Mouse (Mus musculus) kidney, adult 2 months (tissue): ENCODE measurements around the gene Ggt1. TPM values are rescaled to one million over a fixed set of nuclear protein-coding genes. Genes with fewer than 3 reads are reported as not detected.

Experiments used
- DNase-seq: peaks from one replicate; pipeline ENCODE4 v3.0.0; 2021
- H3K27ac ChIP-seq: fragments of 200-500 bp; 2 replicates; pipeline ENCODE4 v1.5.1; 2012; ENCODE audit warnings: low read depth, low read length, control low read depth, inconsistent platforms; ENCODE audit not compliant: insufficient read depth
- H3K27me3 ChIP-seq: fragments of 200-500 bp; replicated peaks from 2 replicates; pipeline ENCODE4 v1.6.1; 2012; ENCODE audit warnings: mild to moderate bottlenecking, moderate library complexity, low read length, inconsistent platforms; ENCODE audit not compliant: control insufficient read depth, insufficient read depth
- H3K36me3 ChIP-seq: fragments of 200-500 bp; 2 replicates; pipeline ENCODE4 v1.6.1; 2012; ENCODE audit warnings: mild to moderate bottlenecking, moderate library complexity, low read length, inconsistent platforms; ENCODE audit not compliant: control insufficient read depth, insufficient read depth
- H3K4me1 ChIP-seq: fragments of 200-500 bp; 2 replicates; pipeline ENCODE4 v1.6.1; 2011; ENCODE audit warnings: low read length; ENCODE audit not compliant: control insufficient read depth, insufficient read depth
- H3K4me3 ChIP-seq: fragments of 200-500 bp; 2 replicates; pipeline ENCODE4 v1.5.1; 2011; ENCODE audit warnings: mild to moderate bottlenecking, low read depth, low read length, control low read depth; ENCODE audit not compliant: insufficient read depth
- CTCF ChIP-seq: fragments of 200-500 bp; conservative IDR thresholded peaks from 2 replicates; pipeline ENCODE4 v1.5.1; 2011; ENCODE audit warnings: low read depth, mild to moderate bottlenecking, control low read depth, low read length, moderate library complexity, mixed read lengths; ENCODE audit not compliant: insufficient read depth, insufficient read length
- POLR2A ChIP-seq: fragments of 200-500 bp; IDR thresholded peaks from one replicate; pipeline ENCODE4 v1.6.1; 2011; ENCODE audit warnings: low read depth, low read length, control low read depth
- WGBS: fragments of 180-500 bp; shearing (Covaris S2); methylation state at CpG from one replicate; pipeline ENCODE4 v1.1.7; 2018; 5-methylcytosine and 5-hydroxymethylcytosine counted together
- polyA plus RNA-seq: library from polyadenylated mRNA; depleted of rRNA; stranded (reverse); fragments of >200 nt; gene quantifications from 2 replicates; pipeline ENCODE4 v1.2.3, GENCODE M21; 2012; rRNA removed

Gene Ggt1
- polyA plus RNA-seq, 1 experiment, result 881 TPM

DNA sequence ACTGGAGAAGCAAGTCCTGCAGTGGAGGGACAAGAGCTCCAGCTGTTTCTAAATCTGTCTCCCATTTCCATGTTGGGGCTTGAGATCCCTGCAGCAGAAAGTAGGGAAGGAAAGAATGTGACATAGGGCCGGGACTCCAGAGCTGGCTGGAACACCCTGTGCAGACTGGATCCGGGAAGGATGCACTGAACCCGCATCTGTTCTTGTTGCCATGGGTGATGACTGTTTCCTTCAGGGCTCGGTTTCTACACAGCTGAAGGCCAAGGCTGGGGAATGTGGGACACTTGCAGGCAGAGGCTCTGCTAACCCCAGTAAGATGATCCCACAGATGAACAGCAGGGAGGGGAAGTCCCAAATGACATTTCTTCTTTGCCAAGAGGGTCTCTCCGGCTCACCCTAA is 71.2 kb downstream of the Ggt1 start:
- peak; percentile 32 for DNase-seq
- WGBS, result 34% methylated on average over 5 of the region's 5 CpGs
- H3K27ac ChIP-seq, result no peak overlapping the region
- H3K4me1 ChIP-seq, result no peaks in the 10 kb centered on the region
- no peak for TF ChIP-seq POLR2A
- TF ChIP-seq CTCF, result no peak
- H3K27me3 ChIP-seq, result no peaks in the 10 kb centered on the region
- H3K4me3 ChIP-seq, result no peak overlapping the region
- no peaks in the 10 kb centered on the region for H3K36me3 ChIP-seq

DNA sequence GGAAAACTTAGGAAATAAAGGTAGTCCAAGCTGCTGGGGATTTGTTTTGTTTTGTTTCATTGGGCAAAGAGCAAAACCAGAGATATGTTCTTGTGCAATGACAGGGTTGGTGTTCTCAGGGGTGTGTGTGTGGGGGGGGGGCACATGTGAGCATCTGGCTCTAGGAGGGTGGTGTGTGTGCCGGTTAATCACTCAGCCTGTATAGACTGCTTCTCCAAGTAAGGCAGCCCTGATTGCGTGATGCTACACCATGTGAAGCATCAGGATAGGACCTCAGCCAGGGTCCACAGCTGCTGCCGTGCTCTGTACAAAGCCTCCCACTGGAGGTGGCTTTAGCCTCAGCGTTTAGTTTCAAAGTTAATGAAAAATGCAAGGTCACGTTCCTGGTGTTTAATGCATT is 71.6 kb downstream of the Ggt1 start:
- H3K36me3 ChIP-seq, result no peaks in the 10 kb centered on the region
- H3K4me3 ChIP-seq, result no peak overlapping the region
- H3K4me1 ChIP-seq, result no peaks in the 10 kb centered on the region
- DNase-seq, result no peak
- no peak for TF ChIP-seq POLR2A
- 55% methylated on average over 5 of the region's 5 CpGs for WGBS
- no peak overlapping the region for H3K27ac ChIP-seq
- H3K27me3 ChIP-seq, result no peaks in the 10 kb centered on the region

DNA sequence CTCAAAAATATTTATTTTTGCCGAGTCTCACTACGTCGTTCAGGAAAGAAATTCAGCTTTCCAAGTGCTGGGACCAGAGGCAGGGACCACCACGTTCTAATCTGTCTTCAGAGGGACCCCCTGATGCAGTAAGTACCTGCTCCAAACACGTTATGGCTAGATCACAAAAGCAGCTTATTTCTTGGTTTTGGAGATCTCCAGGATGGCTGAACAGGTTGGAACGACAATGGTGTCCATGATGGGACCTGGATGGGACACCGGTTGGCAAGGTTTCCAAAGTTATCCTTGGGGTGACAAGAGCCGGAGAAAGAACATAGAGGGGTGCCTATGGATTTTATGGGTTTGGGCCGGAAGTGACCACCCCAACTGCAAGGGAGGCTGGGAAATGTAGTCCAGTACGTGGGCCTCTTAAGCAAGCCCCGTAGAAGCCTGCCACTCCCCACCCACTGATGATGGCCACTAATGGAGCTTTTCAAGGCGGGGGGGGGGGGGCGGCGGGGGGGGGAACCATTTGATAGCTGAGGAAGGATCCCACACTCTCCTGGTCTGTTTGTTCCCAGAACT is 72.3 kb downstream of the Ggt1 start:
- TF ChIP-seq CTCF (no peak), POLR2A (no peak)
- no peak for DNase-seq
- WGBS, result 69% methylated on average over 14 of the region's 14 CpGs
- Histone ChIP-seq H3K4me3 (no peak overlapping the region), H3K36me3 (no peaks in the 10 kb centered on the region), H3K27me3 (no peaks in the 10 kb centered on the region), H3K27ac (no peak overlapping the region), H3K4me1 (no peaks in the 10 kb centered on the region)

DNA sequence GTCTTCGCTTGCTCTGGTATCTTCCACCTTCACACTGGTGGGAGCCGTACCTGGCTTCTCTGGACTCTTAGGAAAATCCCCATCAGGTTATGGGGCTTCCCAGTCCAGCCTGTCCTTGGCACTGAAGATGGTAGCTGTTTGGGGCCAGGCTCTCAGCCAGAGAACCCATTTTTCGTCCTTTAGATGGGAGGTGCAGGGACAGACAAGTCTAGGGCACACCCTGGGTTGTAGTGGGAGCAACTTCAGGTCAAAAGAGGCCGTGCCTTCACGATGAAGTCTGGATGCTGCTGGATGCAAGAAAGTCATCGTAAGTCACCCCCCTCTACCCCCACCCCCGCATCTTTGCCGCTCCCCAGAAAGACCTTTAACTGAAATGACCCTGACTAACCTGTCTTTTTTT is 73.2 kb downstream of the Ggt1 start:
- WGBS, result 94% methylated on average over 8 of the region's 8 CpGs
- Histone ChIP-seq H3K27me3 (no peaks in the 10 kb centered on the region), H3K4me3 (no peak overlapping the region), H3K4me1 (no peaks in the 10 kb centered on the region), H3K36me3 (no peaks in the 10 kb centered on the region), H3K27ac (no peak overlapping the region)
- TF ChIP-seq CTCF (no peak), POLR2A (no peak)
- DNase-seq, result no peak

DNA sequence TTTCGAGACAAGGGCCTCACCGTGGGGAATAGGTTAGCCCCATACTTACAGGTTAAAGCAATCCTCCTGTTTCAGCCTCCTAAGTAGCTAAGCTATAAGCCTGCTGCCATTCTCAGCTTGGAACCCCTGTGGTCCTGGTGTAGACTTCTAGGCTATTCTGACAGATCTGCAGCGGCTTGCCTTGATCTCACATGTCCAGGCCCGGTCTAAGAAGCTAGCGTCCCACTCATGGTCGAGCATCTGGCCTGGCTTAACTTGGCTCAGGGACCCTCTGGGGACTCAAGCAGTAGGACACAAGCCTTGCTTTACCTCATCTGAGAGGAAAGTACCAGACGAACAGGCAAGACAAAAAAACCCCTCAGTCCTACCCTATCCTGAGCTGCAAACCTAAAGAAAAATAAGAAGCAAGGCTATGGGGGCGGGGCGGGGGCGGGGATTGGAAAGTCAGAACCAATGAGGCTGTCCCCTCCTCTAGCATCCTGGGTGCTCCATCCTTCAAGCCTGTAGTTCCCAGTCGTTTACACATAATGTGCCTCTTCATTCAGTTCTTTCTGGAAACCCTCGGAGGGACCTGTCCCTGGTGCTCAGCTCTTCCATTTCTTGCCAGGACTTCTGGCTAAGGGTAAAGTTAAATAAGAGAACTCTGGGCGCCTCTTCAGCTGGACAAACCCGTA is 73.8 kb downstream of the Ggt1 start:
- no peak overlapping the region for H3K4me3 ChIP-seq
- WGBS, result 72% methylated on average over 14 of the region's 14 CpGs
- TF ChIP-seq CTCF (no peak), POLR2A (no peak)

DNA sequence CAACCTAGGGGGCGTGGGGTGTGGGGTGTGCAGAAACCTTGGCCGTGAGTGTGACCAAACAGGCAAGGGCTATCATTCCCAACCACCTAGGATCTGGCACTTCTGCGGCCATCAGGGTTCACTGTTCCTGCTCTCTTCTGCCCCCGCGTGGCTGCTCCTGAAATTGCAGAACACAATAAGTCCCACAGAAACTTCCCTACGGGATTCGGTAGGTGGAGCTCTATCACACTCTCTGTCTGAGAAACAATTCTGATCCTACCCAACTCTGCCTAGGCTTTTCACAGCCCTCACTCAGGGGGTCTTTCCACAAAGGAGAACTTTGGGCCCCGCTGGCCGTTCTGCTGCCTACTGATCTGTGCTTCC is 74.3 kb downstream of the Ggt1 start:
- H3K36me3 ChIP-seq, result no peaks in the 10 kb centered on the region
- no peak overlapping the region for H3K27ac ChIP-seq
- H3K4me3 ChIP-seq, result no peak overlapping the region
- peak; percentile 90 for DNase-seq
- no peaks in the 10 kb centered on the region for H3K4me1 ChIP-seq
- 11% methylated on average over 9 of the region's 9 CpGs for WGBS
- no peaks in the 10 kb centered on the region for H3K27me3 ChIP-seq
- TF ChIP-seq POLR2A (no peak), CTCF (peak; percentile 97)

More for the DNA sequence above, 73.8 kb downstream of the Ggt1 start:
- H3K36me3 ChIP-seq, result no peaks in the 10 kb centered on the region
- DNase-seq, result no peak
- no peak overlapping the region for H3K27ac ChIP-seq
- H3K27me3 ChIP-seq, result no peaks in the 10 kb centered on the region
- H3K4me1 ChIP-seq, result no peaks in the 10 kb centered on the region

Other genes with a start within 250 kb of the Ggt1 start
- gene Adora2a, start 244.7 kb upstream of the Ggt1 start, polyA plus RNA-seq, result 11.4 and 13.3 TPM in 2 replicates
- gene Upb1, start 160.5 kb upstream of the Ggt1 start, polyA plus RNA-seq, result 58.4 and 58.5 TPM in 2 replicates
- 27.0 and 41.2 TPM in 2 replicates for gene Snrpd3, start 44.1 kb upstream of the Ggt1 start, polyA plus RNA-seq
- 124 and 164 TPM in 2 replicates for gene Gucd1, start 43.6 kb upstream of the Ggt1 start, polyA plus RNA-seq
- gene Lrrc75b, start 1.3 kb upstream of the Ggt1 start, polyA plus RNA-seq, result 2.1 and 2.2 TPM in 2 replicates
- 34.5 and 48.3 TPM in 2 replicates for gene Ggt5, start 27.7 kb downstream of the Ggt1 start, polyA plus RNA-seq
- 193 and 196 TPM in 2 replicates for gene Susd2, start 82.4 kb downstream of the Ggt1 start, polyA plus RNA-seq
- 24.6 and 27.3 TPM in 2 replicates for gene Cabin1, start 202.7 kb downstream of the Ggt1 start, polyA plus RNA-seq
- gene Ddt, start 211.8 kb downstream of the Ggt1 start, polyA plus RNA-seq, result 408 and 410 TPM in 2 replicates
- not detected in 2 replicates for gene Gm20441, start 219.3 kb downstream of the Ggt1 start, polyA plus RNA-seq
- 97.4 and 108 TPM in 2 replicates for gene Gstt3, start 219.8 kb downstream of the Ggt1 start, polyA plus RNA-seq
- gene Gstt1, start 237.0 kb downstream of the Ggt1 start, polyA plus RNA-seq, result 492 and 514 TPM in 2 replicates